ENCODE assay signal across 17 mouse cellular contexts in the genomic region with DNA sequence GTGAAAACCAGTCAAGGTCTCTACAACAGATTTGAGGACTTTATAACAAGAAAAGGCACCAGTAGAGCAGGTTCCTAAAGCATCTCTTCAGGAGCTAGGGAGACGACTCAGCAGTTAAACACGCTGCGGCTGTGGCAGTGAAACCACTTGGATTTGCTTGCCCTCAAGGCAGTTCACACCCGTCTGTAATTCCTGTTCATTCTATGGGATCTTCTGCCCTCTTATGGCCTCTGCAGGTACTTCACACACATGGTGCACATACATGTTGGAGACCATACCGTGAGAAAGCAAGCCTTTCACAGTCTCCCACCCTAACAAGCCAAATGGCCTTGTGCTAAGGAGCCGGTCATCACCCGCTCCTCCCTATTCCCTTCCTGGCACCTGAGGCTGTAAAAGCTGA. TPM values are rescaled to one million over a fixed set of nuclear protein-coding genes. Genes with fewer than 3 reads are reported as not detected.
"Had no signal": no experiment of that assay in that cellular context is flagged by ENCODE, and none has a peak within 500 bp of the region (broad histone marks: within the 10 kb centered on the region; RNA-seq: fewer than 3 reads in every experiment).

No protein-coding gene starts in this region.

- H3K27me3 ChIP-seq: stomach, embryonic 15.5 days had no signal

- H3K9ac ChIP-seq: neural tube, embryonic 13.5 days; neural tube, embryonic 15.5 days; stomach, embryonic 15.5 days had no signal

- H3K4me3 ChIP-seq: neural tube, embryonic 13.5 days; neural tube, embryonic 15.5 days; stomach, embryonic 15.5 days had no signal

- H3K27ac ChIP-seq: neural tube, embryonic 13.5 days; neural tube, embryonic 15.5 days; stomach, embryonic 15.5 days; stomach, postnatal 0 days had no signal

- DNase-seq: retina, postnatal 1 day; right cerebral cortex, adult 18-20 months; right cerebral cortex, postnatal 14 days; right cerebral cortex, postnatal 25 days; right cerebral cortex, postnatal 4 days; spleen, adult 18-20 months; thymus, adult 18-20 months; thymus, adult 2 months; thymus, postnatal 14 days; thymus, postnatal 25 days; thymus, postnatal 36 days; thymus, postnatal 4 days had no signal

- H3K9me3 ChIP-seq: neural tube, embryonic 13.5 days; neural tube, embryonic 15.5 days; stomach, embryonic 15.5 days had no signal

- H3K36me3 ChIP-seq: neural tube, embryonic 13.5 days; neural tube, embryonic 15.5 days; stomach, embryonic 15.5 days had no signal

- H3K4me2 ChIP-seq: neural tube, embryonic 13.5 days; neural tube, embryonic 15.5 days; stomach, embryonic 15.5 days had no signal

RNA-seq across cellular contexts. Expression of gene Pcbd1, which starts 32.5 kb away (rescaled TPM):
- total RNA-seq: neutrophil, adult 5-6 weeks had no signal
